Mouse (Mus musculus): ENCODE measurements around the gene Ubash3a. TPM values are rescaled to one million over a fixed set of nuclear protein-coding genes. Genes with fewer than 3 reads are reported as not detected.
A peak's percentile ranks its signal among the peaks of the same experiment; 100 is the strongest.

Gene Ubash3a
- polyA plus RNA-seq, 1 experiment from 2014 or later: 0.11 TPM

DNA sequence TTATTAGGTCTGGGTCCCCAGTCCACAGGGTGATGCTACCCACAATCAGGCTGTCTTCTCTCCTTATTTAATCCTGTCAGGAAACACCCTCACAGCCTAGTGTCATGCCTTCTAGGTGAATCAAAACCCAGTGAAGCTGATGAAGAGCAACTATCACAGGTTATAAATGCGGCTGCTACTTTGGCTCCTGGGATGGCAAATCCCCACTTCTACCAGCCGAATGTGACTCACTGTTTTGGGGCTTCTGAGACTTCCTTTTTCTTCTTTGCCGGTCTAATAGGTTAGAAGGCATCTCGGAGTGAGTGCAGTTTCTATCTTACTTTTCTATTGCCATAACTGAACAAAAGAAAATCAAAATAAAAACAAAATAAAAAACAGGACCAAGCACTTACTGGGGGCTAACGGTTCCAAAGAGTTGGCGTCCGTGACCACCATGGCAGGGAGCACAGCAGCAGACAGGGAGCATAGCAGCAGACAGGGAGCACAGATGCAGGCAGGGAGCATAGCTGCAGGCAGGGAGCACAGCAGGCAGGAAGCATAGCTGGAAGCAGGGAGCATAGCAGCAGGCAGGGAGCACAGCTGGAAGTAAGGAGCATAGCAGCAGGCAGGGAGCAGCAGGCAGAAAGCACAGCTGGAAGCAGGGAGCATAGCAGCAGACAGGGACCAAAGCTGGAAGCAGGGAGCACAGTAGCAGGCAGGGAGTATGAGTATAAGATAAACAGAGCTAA, 81.5 kb downstream of the Ubash3a start:
- H3K4me1 ChIP-seq (ENCODE audit: control insufficient read depth, insufficient read depth, low read length): no peaks in the 10 kb centered on the region
- no peak overlapping the region for H3K4me2 ChIP-seq (ENCODE audit: low read depth, low read length)
- H3K9ac ChIP-seq (replicated peaks; ENCODE audit: low read length): no peak overlapping the region
- H3K27me3 ChIP-seq (ENCODE audit: control insufficient read depth, insufficient read depth, low read length): no peaks in the 10 kb centered on the region
- no peak overlapping the region for H3K27ac ChIP-seq (replicated peaks; ENCODE audit: low read depth, low read length)
- DNase-seq (ENCODE audit: low spot score): no peak
- no peaks in the 10 kb centered on the region for H3K36me3 ChIP-seq (replicated peaks; ENCODE audit: control insufficient read depth, insufficient read depth, low read depth, low read length)
- no peaks in the 10 kb centered on the region for H3K9me3 ChIP-seq (replicated peaks; ENCODE audit: control insufficient read depth, low read length)
- no peak overlapping the region for H3K4me3 ChIP-seq (ENCODE audit: low read depth, low read length)
- ATAC-seq (replicated peaks; ENCODE audit: insufficient number of reproducible peaks, low FRiP score, low TSS enrichment, low read depth): no peak
- WGBS: 53% methylated on average over 7 of the region's 7 CpGs

DNA sequence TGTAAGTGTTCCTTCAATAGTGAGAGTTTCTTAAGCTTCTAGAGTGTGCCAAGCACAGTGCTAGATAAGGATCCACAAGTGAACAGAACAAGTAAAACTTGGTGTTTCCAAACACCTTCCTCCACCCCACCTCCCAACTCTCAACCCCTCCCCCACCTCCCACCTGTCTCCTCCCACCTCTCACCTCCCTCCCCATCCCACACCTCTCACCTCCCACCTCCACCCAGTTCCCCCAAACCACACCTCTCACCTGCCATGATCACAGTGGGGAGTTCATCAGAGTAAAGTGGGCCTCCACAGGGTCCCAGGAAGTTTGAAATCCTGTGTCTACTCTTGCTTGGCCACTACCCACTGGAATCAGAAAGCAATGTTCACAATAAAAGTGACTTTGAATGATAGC, 82.6 kb downstream of the Ubash3a start:
- Histone ChIP-seq H3K4me1 (ENCODE audit: control insufficient read depth, insufficient read depth, low read length) (no peaks in the 10 kb centered on the region), H3K36me3 (replicated peaks; ENCODE audit: control insufficient read depth, insufficient read depth, low read depth, low read length) (no peaks in the 10 kb centered on the region), H3K4me2 (ENCODE audit: low read depth, low read length) (no peak overlapping the region), H3K27ac (replicated peaks; ENCODE audit: low read depth, low read length) (no peak overlapping the region), H3K9me3 (replicated peaks; ENCODE audit: control insufficient read depth, low read length) (no peaks in the 10 kb centered on the region), H3K4me3 (ENCODE audit: low read depth, low read length) (no peak overlapping the region), H3K9ac (replicated peaks; ENCODE audit: low read length) (no peak overlapping the region), H3K27me3 (ENCODE audit: control insufficient read depth, insufficient read depth, low read length) (no peaks in the 10 kb centered on the region)
- ATAC-seq (replicated peaks; ENCODE audit: insufficient number of reproducible peaks, low FRiP score, low TSS enrichment, low read depth) (no peak), DNase-seq (ENCODE audit: low spot score) (no peak)

DNA sequence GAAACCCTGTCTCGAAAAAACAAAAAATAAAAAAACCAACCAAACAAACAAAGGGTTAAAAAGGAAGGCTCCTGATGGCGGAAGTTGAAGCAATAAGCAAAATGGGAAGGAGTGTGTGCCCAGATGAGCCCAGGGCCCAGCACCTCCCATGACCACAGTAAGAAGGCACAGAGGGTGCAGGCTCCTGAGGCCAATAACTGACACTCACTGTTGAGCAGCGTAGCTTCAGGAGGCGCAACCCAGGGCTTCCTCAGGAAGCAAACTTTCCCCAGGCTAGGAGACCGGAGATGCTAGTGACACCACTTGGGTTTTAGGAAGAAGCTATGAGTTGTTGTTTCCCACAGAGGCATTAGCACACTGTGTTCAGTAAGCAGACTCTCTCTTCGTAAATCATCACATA, 83.2 kb downstream of the Ubash3a start:
- Histone ChIP-seq H3K4me2 (ENCODE audit: low read depth, low read length) (no peak overlapping the region), H3K36me3 (replicated peaks; ENCODE audit: control insufficient read depth, insufficient read depth, low read depth, low read length) (no peaks in the 10 kb centered on the region), H3K4me1 (ENCODE audit: control insufficient read depth, insufficient read depth, low read length) (no peaks in the 10 kb centered on the region), H3K9ac (replicated peaks; ENCODE audit: low read length) (no peak overlapping the region), H3K27me3 (ENCODE audit: control insufficient read depth, insufficient read depth, low read length) (peaks cover 4% of the 10 kb centered on the region), H3K27ac (replicated peaks; ENCODE audit: low read depth, low read length) (no peak overlapping the region), H3K4me3 (ENCODE audit: low read depth, low read length) (no peak overlapping the region), H3K9me3 (replicated peaks; ENCODE audit: control insufficient read depth, low read length) (no peaks in the 10 kb centered on the region)
- no peak for DNase-seq (ENCODE audit: low spot score)
- no peak for ATAC-seq (replicated peaks; ENCODE audit: insufficient number of reproducible peaks, low FRiP score, low TSS enrichment, low read depth)
- WGBS: 70% methylated on average over 6 of the region's 6 CpGs

DNA sequence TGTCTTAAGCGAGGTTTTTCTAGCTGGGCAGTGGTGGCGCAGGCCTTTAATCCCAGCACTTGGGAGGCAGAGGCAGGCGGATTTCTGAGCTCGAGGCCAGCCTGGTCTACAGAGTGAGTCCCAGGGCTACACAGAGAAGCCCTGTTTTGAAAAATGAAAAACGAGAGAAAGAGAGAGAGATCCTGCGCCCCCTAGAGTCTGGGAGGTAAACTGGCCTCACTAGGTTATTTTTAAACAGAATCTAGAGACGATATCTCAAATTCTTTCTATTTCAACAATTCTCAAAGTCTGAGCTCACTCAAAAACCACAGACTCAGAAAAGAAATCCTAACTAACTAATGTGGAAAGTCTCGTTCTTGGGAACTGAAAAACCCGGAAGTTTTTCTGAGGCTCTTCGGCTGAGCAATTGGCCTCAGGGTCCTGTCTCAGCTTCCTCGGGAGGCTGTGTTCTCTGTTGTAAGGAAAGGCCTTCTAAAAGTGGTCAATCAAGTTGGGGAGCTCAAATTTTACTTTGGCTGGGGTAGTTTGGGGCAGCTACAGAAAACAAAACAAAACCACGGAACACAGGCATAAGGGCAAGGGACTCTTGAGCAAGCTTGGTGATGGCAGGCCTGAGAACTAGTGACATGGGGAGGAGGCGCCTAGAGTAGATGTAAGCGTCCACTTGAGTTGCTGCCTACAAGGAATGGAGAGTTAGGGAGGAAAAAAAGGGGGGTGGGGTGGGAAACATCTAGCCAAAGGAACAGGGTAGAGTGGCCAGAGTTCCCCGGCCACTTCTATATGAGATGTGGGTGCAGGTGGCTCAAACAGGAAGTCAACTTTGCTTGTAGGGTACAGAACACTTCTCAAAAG, 86.9 kb downstream of the Ubash3a start:
- 83% methylated on average over 15 of the region's 15 CpGs for WGBS
- Histone ChIP-seq H3K27ac (replicated peaks; ENCODE audit: low read depth, low read length) (no peak overlapping the region), H3K36me3 (replicated peaks; ENCODE audit: control insufficient read depth, insufficient read depth, low read depth, low read length) (no peaks in the 10 kb centered on the region), H3K9me3 (replicated peaks; ENCODE audit: control insufficient read depth, low read length) (no peaks in the 10 kb centered on the region), H3K4me1 (ENCODE audit: control insufficient read depth, insufficient read depth, low read length) (no peaks in the 10 kb centered on the region), H3K27me3 (ENCODE audit: control insufficient read depth, insufficient read depth, low read length) (peaks cover 14% of the 10 kb centered on the region), H3K9ac (replicated peaks; ENCODE audit: low read length) (no peak overlapping the region), H3K4me3 (ENCODE audit: low read depth, low read length) (no peak overlapping the region), H3K4me2 (ENCODE audit: low read depth, low read length) (no peak overlapping the region)
- no peak for DNase-seq (ENCODE audit: low spot score)
- no peak for ATAC-seq (replicated peaks; ENCODE audit: insufficient number of reproducible peaks, low FRiP score, low TSS enrichment, low read depth)

DNA sequence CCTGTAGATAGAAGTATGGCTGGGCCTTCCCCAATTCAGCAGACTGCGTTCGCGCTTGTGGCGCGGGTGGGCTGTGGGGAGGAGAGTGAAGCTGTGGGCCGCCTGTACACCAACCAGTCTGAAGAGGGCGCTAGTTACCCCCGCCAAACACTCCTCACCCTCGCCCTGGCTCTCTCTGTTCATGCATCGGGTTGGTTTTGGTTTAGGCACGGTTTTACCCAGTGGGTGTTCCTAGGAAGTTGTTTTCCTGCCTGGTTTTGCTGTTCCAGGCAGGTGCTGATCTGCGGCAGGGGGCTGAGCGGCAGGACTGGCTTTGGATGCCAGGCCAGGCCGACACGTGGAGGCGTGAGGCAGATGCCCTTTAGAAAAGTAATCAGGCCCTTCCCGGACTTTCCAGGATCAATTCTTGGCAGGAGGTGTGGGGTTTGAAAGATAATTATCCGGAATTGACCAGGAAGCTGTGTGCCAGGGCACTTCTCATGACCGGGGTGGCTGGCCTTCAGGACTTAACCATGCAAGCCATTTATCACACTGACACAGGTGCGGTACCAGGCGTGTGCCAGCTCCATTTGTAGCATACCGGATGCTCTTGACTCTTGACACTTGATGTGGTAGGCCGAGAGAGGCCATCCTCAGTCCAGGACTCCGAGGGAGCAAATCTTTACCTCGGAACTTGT, 87.7 kb downstream of the Ubash3a start:
- Histone ChIP-seq H3K4me3 (ENCODE audit: low read depth, low read length) (peak overlapping the region; percentile 50), H3K36me3 (replicated peaks; ENCODE audit: control insufficient read depth, insufficient read depth, low read depth, low read length) (no peaks in the 10 kb centered on the region), H3K27me3 (ENCODE audit: control insufficient read depth, insufficient read depth, low read length) (peaks cover 14% of the 10 kb centered on the region), H3K9me3 (replicated peaks; ENCODE audit: control insufficient read depth, low read length) (no peaks in the 10 kb centered on the region), H3K9ac (replicated peaks; ENCODE audit: low read length) (no peak overlapping the region), H3K27ac (replicated peaks; ENCODE audit: low read depth, low read length) (no peak overlapping the region), H3K4me1 (ENCODE audit: control insufficient read depth, insufficient read depth, low read length) (no peaks in the 10 kb centered on the region), H3K4me2 (ENCODE audit: low read depth, low read length) (peak overlapping the region; percentile 96)
- WGBS: 20% methylated on average over 25 of the region's 25 CpGs
- ATAC-seq (replicated peaks; ENCODE audit: insufficient number of reproducible peaks, low FRiP score, low TSS enrichment, low read depth) (no peak), DNase-seq (ENCODE audit: low spot score) (peak; percentile 46)

DNA sequence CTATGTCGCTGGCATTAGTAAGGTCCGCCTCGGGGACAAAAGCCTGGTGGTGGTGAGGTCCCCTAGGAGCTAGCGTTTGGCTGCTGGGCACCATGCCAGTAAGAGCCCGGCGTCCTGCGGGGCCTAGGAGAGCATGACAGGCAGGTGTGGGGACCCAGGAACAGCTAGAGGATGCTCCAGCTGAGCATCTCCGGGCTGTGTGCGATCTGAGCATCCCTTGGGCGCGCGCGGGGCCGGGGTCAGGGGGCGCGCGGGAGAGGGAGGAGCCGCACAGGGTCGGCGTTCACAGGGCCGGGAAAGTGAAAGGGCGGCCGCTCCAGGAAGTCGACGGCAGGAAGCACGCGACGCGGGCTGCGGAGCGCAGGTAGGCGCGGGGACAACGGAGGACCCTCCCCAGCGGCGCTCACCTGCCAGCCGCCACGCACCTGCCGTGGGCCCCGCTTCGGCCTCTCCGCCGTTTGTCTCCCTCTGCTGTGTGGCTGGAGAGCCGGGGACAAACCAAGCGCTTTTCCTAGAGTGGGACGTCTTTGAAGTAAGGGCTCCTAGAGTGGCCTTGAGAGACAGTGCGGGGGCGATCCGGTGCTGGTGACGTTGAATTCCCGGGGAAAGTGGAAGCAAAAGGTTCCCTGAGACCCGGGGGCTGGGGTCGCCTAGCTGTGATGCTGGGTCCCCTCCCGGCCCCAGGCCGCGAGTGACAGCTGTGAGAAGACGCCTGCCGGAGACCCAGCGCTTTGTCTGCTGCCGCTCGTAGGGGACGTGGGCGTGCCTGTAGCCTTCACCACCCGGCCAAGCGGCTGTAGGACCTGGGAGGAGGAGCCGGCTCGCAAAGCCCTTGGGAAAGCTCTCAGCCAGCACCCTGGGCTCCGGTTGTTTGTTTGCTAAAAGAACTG, 88.5 kb downstream of the Ubash3a start:
- no peaks in the 10 kb centered on the region for H3K4me1 ChIP-seq (ENCODE audit: control insufficient read depth, insufficient read depth, low read length)
- WGBS: 1% methylated on average over 66 of the region's 68 CpGs
- H3K4me2 ChIP-seq (ENCODE audit: low read depth, low read length): peak overlapping the region; percentile 96
- H3K27me3 ChIP-seq (ENCODE audit: control insufficient read depth, insufficient read depth, low read length): peaks cover 14% of the 10 kb centered on the region
- peak; percentile 74 for ATAC-seq (replicated peaks; ENCODE audit: insufficient number of reproducible peaks, low FRiP score, low TSS enrichment, low read depth)
- H3K27ac ChIP-seq (replicated peaks; ENCODE audit: low read depth, low read length): 0 out of 2 replicates have a peak overlapping the region, but pooled peaks have one; percentile 28
- DNase-seq (ENCODE audit: low spot score): peak; percentile 66
- H3K36me3 ChIP-seq (replicated peaks; ENCODE audit: control insufficient read depth, insufficient read depth, low read depth, low read length): no peaks in the 10 kb centered on the region
- H3K9ac ChIP-seq (replicated peaks; ENCODE audit: low read length): peak overlapping the region; percentile 67
- no peaks in the 10 kb centered on the region for H3K9me3 ChIP-seq (replicated peaks; ENCODE audit: control insufficient read depth, low read length)
- peak overlapping the region; percentile 50 for H3K4me3 ChIP-seq (ENCODE audit: low read depth, low read length)

Data from embryonic facial prominence, embryonic 11.5 days (tissue).